Mouse (Mus musculus): ENCODE measurements at regions not wholly inside any gene's neighbourhood (a gene's known extent, or its start where the extent isn't known, plus 50 kb on each side); places are given as distances from the start of the nearest gene placed in this dataset.
"Not testable (repeated sequence)": the region's sequence is repeated elsewhere in the genome, so short reads cannot be mapped to it uniquely, and the experiment has no call there.

- no peak for DNase-seq (ENCODE audit: low read depth, low spot score)
Measured at GRCm38 (mm10) chr13:72280343-72280742, 316.8 kb upstream of the Irx1 start.

GRCm38 (mm10) chr13:72280871-72281270 is 317.3 kb upstream of the Irx1 start:
- no peak for DNase-seq (ENCODE audit: low read depth, low spot score)

GRCm38 (mm10) chr13:72282764-72283163 is 319.2 kb upstream of the Irx1 start:
- DNase-seq (ENCODE audit: low read depth, low spot score) = no peak

GRCm38 (mm10) chr13:72283701-72284100 is 320.2 kb upstream of the Irx1 start:
- DNase-seq (ENCODE audit: low read depth, low spot score) = no peak

GRCm38 (mm10) chr13:72286301-72286700 is 322.8 kb upstream of the Irx1 start:
- no peak for DNase-seq (ENCODE audit: low read depth, low spot score)

- no peak for DNase-seq (ENCODE audit: low read depth, low spot score)
Measured at GRCm38 (mm10) chr13:72288381-72289092, 325.0 kb upstream of the Irx1 start.

- no peak for DNase-seq (ENCODE audit: low read depth, low spot score)
Measured at GRCm38 (mm10) chr13:72289093-72289501, 325.6 kb upstream of the Irx1 start.

- peak; percentile 57 for DNase-seq (ENCODE audit: low read depth, low spot score)
Measured at GRCm38 (mm10) chr13:72292361-72292760, 328.8 kb upstream of the Irx1 start.

GRCm38 (mm10) chr13:72293059-72293694 is 329.7 kb upstream of the Irx1 start:
- no peak for DNase-seq (ENCODE audit: low read depth, low spot score)

GRCm38 (mm10) chr13:72298264-72298870 is 330.3 kb upstream of the Irx2 start:
- no peak for DNase-seq (ENCODE audit: low read depth, low spot score)

- DNase-seq (ENCODE audit: low read depth, low spot score) = no peak
Measured at GRCm38 (mm10) chr13:72299660-72300059, 329.0 kb upstream of the Irx2 start.

GRCm38 (mm10) chr13:72301114-72301513 is 327.5 kb upstream of the Irx2 start:
- no peak for DNase-seq (ENCODE audit: low read depth, low spot score)

GRCm38 (mm10) chr13:72301841-72302240 is 326.8 kb upstream of the Irx2 start:
- DNase-seq (ENCODE audit: low read depth, low spot score) = peak; percentile 11

GRCm38 (mm10) chr13:72302436-72303125 is 326.0 kb upstream of the Irx2 start:
- no peak for DNase-seq (ENCODE audit: low read depth, low spot score)

- DNase-seq (ENCODE audit: low read depth, low spot score) = no peak
Measured at GRCm38 (mm10) chr13:72303126-72303760, 325.4 kb upstream of the Irx2 start.

GRCm38 (mm10) chr13:72324041-72324690 is 304.5 kb upstream of the Irx2 start:
- DNase-seq (ENCODE audit: low read depth, low spot score) = no peak

GRCm38 (mm10) chr13:72326201-72326600 is 302.4 kb upstream of the Irx2 start:
- DNase-seq (ENCODE audit: low read depth, low spot score) = not testable (repeated sequence)

- DNase-seq (ENCODE audit: low read depth, low spot score) = peak; percentile 61
Measured at GRCm38 (mm10) chr13:72345647-72346133, 282.9 kb upstream of the Irx2 start.

- DNase-seq (ENCODE audit: low read depth, low spot score) = no peak
Measured at GRCm38 (mm10) chr13:72346207-72346943, 282.2 kb upstream of the Irx2 start.

GRCm38 (mm10) chr13:72346944-72347586 is 281.6 kb upstream of the Irx2 start:
- no peak for DNase-seq (ENCODE audit: low read depth, low spot score)
